Mouse (Mus musculus): Measurements from ENCODE around the gene Ctc1. TPM values are rescaled to one million over a fixed set of nuclear protein-coding genes. Genes with fewer than 3 reads are reported as not detected.

Ctc1 gene
- total RNA-seq, 2 experiments from 2014 or later = 34.3 to 39.2 TPM

GRCm38 (mm10) chr11:69047592-69047991 is 31.9 kb downstream of the Ctc1 start:
- DNase-seq (ENCODE audit: low spot score in 2 of 2) = no peak

GRCm38 (mm10) chr11:69048151-69048550 is 32.4 kb downstream of the Ctc1 start:
- no peak for DNase-seq (ENCODE audit: low spot score in 2 of 2)

- DNase-seq (ENCODE audit: low spot score in 2 of 2) = no peak
Measured at GRCm38 (mm10) chr11:69050748-69051147, 35.0 kb downstream of the Ctc1 start.

- DNase-seq (ENCODE audit: low spot score in 2 of 2) = no peak
Measured at GRCm38 (mm10) chr11:69051771-69052170, 36.1 kb downstream of the Ctc1 start.

GRCm38 (mm10) chr11:69052824-69053421 is 37.2 kb downstream of the Ctc1 start:
- no peak for DNase-seq (ENCODE audit: low spot score in 2 of 2)

- DNase-seq (ENCODE audit: low spot score in 2 of 2) = no peak
Measured at GRCm38 (mm10) chr11:69053848-69054247, 38.1 kb downstream of the Ctc1 start.

GRCm38 (mm10) chr11:69058265-69058664 is 42.6 kb downstream of the Ctc1 start:
- no peak for DNase-seq (ENCODE audit: low spot score in 2 of 2)

GRCm38 (mm10) chr11:69058729-69059356 is 43.1 kb downstream of the Ctc1 start:
- DNase-seq (ENCODE audit: low spot score in 2 of 2) = no peak

GRCm38 (mm10) chr11:69059357-69059974 is 43.8 kb downstream of the Ctc1 start, which contains the start of gene Borcs6:
TSS of gene Borcs6 (plus strand) at chr11:69059717.
- DNase-seq (ENCODE audit: low spot score in 2 of 2) = peak; percentile 97 to 98

- peak in 1 of 2 experiments; percentile 48 for DNase-seq (ENCODE audit: low spot score in 2 of 2)
Measured at GRCm38 (mm10) chr11:69059975-69060411, 44.3 kb downstream of the Ctc1 start.

GRCm38 (mm10) chr11:69060448-69061254 is 44.9 kb downstream of the Ctc1 start:
- DNase-seq (ENCODE audit: low spot score in 2 of 2) = peak in 1 of 2 experiments; percentile 36

- peak in 1 of 2 experiments; percentile 22 for DNase-seq (ENCODE audit: low spot score in 2 of 2)
Measured at GRCm38 (mm10) chr11:69061255-69061912, 45.7 kb downstream of the Ctc1 start.

GRCm38 (mm10) chr11:69062194-69062760 is 46.6 kb downstream of the Ctc1 start:
- DNase-seq (ENCODE audit: low spot score in 2 of 2) = peak; percentile 67 to 92

- DNase-seq (ENCODE audit: low spot score in 2 of 2) = peak; percentile 92 to 99
Measured at GRCm38 (mm10) chr11:69062761-69063224, 47.1 kb downstream of the Ctc1 start.

GRCm38 (mm10) chr11:69063413-69064201 is 47.9 kb downstream of the Ctc1 start:
- peak; percentile 60 to 84 for DNase-seq (ENCODE audit: low spot score in 2 of 2)

GRCm38 (mm10) chr11:69064259-69065133 is 48.8 kb downstream of the Ctc1 start:
- no peak for DNase-seq (ENCODE audit: low spot score in 2 of 2)

- no peak for DNase-seq (ENCODE audit: low spot score in 2 of 2)
Measured at GRCm38 (mm10) chr11:69065394-69065925, 49.7 kb downstream of the Ctc1 start.

- DNase-seq (ENCODE audit: low spot score in 2 of 2) = peak in 1 of 2 experiments; percentile 63
Measured at GRCm38 (mm10) chr11:69066163-69066861, 50.6 kb downstream of the Ctc1 start.
